Mouse (Mus musculus) liver, postnatal 0 days (tissue): ENCODE measurements around the gene Nsf. TPM values are rescaled to one million over a fixed set of nuclear protein-coding genes. Genes with fewer than 3 reads are reported as not detected.

ENCODE experiments used
- ATAC-seq: fragments of 200-750 bp; cut with Nextera tagmentation; 2 replicates; pipeline ENCODE4 v1.8.0; 2017; ENCODE audit warnings: mild to moderate bottlenecking, moderate library complexity
- DNase-seq: peaks from one replicate; pipeline ENCODE4 v3.0.0-alpha.2; 2016
- H3K27ac ChIP-seq: fragments of 300-500 bp; sonication (generic); 2 replicates; pipeline ENCODE4 v1.5.1; 2014; ENCODE audit warnings: antibody characterized with exemption, moderate library complexity, mild to moderate bottlenecking, low read depth
- H3K27me3 ChIP-seq: fragments of 300-500 bp; sonication (generic); 2 replicates; pipeline ENCODE4 v1.6.1; 2014; ENCODE audit warnings: low read length, control low read depth, mixed read lengths; ENCODE audit not compliant: insufficient read depth
- H3K36me3 ChIP-seq: fragments of 300-500 bp; sonication (generic); replicated peaks from 2 replicates; pipeline ENCODE4 v1.6.1; 2014; ENCODE audit warnings: mild to moderate bottlenecking, control low read depth, low read length, moderate library complexity, mixed read lengths; ENCODE audit not compliant: insufficient read depth
- H3K4me1 ChIP-seq: fragments of 300-500 bp; sonication (generic); 2 replicates; pipeline ENCODE4 v1.6.1; 2014; ENCODE audit warnings: antibody characterized with exemption, mild to moderate bottlenecking, control low read depth; ENCODE audit not compliant: insufficient read depth
- H3K4me2 ChIP-seq: fragments of 300-500 bp; sonication (generic); 2 replicates; pipeline ENCODE4 v1.6.1; 2014; ENCODE audit warnings: low read depth, mild to moderate bottlenecking, low read length, moderate library complexity, mixed read lengths
- H3K4me3 ChIP-seq: fragments of 300-500 bp; sonication (generic); 2 replicates; pipeline ENCODE4 v1.5.1; 2014; ENCODE audit warnings: low read depth, low read length
- H3K9ac ChIP-seq: fragments of 300-500 bp; sonication (generic); replicated peaks from 2 replicates; pipeline ENCODE4 v1.6.1; 2014; ENCODE audit warnings: mild to moderate bottlenecking, moderate library complexity
- H3K9me3 ChIP-seq: fragments of 300-500 bp; sonication (generic); 2 replicates; pipeline ENCODE4 v1.6.1; 2016; ENCODE audit warnings: mild to moderate bottlenecking, control low read depth, low read length, mixed read lengths
- CTCF ChIP-seq: sonication (generic); IDR thresholded peaks from 2 replicates; pipeline ENCODE4 v1.5.1; 2016; ENCODE audit warnings: antibody characterized with exemption, low read depth
- EP300 ChIP-seq: IDR thresholded peaks from 2 replicates; pipeline ENCODE4 v1.6.1; 2016; ENCODE audit warnings: antibody characterized with exemption, low read depth, mild to moderate bottlenecking
- WGBS: fragments of 180-500 bp; shearing (Covaris S2); extraction: QIAGEN DNeasy Blood & Tissue Kit; methylation state at CpG from one replicate; pipeline ENCODE4 v1.1.7; 2014; ENCODE audit not compliant: insufficient replicate concordance; 5-methylcytosine and 5-hydroxymethylcytosine counted together
- polyA plus RNA-seq: library from polyadenylated mRNA; unstranded; fragments of >200 nt; fragmentation: Nextera tagmentation; extraction: Ambion mirVana; gene quantifications from 2 replicates; pipeline ENCODE4 v1.2.1, GENCODE M21; 2015

The Nsf gene
- polyA plus RNA-seq, result 14.8 and 16.0 TPM in 2 replicates

DNA sequence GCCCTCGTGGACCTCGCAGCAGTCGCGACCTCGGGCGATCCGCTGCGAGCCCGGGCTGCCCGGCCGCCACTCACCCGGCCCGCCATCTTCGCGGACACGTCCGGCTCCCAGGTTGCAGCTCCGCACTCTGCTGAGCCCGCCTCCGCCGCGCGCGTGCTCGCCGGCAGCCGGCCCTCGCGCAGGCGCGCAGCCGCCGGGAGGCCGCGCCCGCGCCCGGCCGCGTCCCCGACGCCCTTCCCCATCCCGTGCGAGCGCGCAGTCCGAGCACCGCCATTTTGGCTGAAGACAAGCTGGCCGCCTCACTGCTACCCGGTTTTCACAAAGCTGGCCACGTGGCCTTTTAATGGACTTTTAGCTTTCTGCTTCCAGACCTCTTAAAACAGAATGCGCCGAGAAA lies at the start of gene Nsf:
Nsf (minus strand) TSS at position 161 of the 397 bp plus-strand sequence.
- H3K27me3 ChIP-seq, result no peaks in the 10 kb centered on the region

DNA sequence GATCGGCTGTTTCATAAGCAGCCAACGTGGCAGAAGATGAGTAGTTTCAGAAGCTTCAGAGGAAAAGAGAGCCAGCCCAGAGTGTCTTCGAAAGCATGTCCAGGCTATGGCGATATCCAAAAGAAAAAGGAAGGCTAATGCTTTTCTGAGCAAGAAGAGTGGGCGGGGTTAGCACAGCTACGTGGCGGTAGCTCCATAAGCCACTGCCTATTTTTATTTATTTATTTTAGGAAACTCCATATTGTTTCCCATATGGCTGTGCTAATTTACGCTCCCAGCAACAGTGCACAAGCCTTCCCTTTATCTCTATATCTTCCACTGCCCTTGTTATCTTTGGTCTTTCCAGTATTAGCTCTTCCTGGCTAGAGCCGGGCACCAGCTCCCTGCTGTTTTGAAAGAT lies 49.5 kb upstream of the Nsf start:
- Histone ChIP-seq H3K4me1 (no peaks in the 10 kb centered on the region), H3K4me3 (no peak overlapping the region), H3K4me2 (no peak overlapping the region), H3K9ac (no peak overlapping the region), H3K27ac (no peak overlapping the region), H3K9me3 (no peaks in the 10 kb centered on the region), H3K27me3 (no peaks in the 10 kb centered on the region), H3K36me3 (no peaks in the 10 kb centered on the region)
- DNase-seq (no peak), ATAC-seq (no peak)
- TF ChIP-seq CTCF (no peak), EP300 (no peak)
- WGBS, result 53% methylated on average over 9 of the region's 9 CpGs

More for the DNA sequence above, at the start of gene Nsf:
- peak; percentile 89 for DNase-seq
- peak; percentile 99 for ATAC-seq
- peak within 1 kb of the TSS; percentile 85 for H3K4me2 ChIP-seq
- H3K4me1 ChIP-seq, result peaks cover 12% of the 10 kb centered on the region
- no peak for TF ChIP-seq CTCF
- no peak for TF ChIP-seq EP300
- H3K9ac ChIP-seq, result peak within 1 kb of the TSS; percentile 94
- no peaks in the 10 kb centered on the region for H3K36me3 ChIP-seq
- peak within 1 kb of the TSS; percentile 92 for H3K4me3 ChIP-seq
- peak within 1 kb of the TSS; percentile 64 for H3K27ac ChIP-seq
- 0% methylated on average over 38 of the region's 53 CpGs for WGBS
- H3K9me3 ChIP-seq, result no peaks in the 10 kb centered on the region

DNA sequence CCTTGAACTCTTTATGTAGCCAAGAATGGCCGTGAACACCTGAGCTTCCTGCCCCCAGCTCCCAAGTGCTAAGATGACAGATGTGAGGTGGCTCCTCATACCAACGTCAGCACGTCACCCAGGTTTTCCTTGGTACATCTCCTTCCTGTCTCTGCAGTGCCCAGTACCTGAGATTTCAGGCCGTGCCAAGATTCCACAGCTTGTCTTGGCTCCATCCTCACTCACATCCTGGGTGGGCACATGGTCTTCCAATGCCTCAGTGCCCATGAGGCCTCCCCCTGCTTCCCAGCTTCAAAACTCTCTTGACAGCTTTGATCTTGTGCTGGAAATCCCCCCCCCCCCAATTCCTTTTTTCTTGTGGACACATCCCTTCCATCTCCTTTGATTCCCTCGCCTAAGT lies 48.3 kb upstream of the Nsf start:
- H3K4me3 ChIP-seq, result no peak overlapping the region
- no peaks in the 10 kb centered on the region for H3K36me3 ChIP-seq
- H3K4me1 ChIP-seq, result no peaks in the 10 kb centered on the region
- H3K27ac ChIP-seq, result no peak overlapping the region
- ATAC-seq (no peak), DNase-seq (no peak)
- no peak overlapping the region for H3K9ac ChIP-seq
- no peak overlapping the region for H3K4me2 ChIP-seq
- TF ChIP-seq EP300 (no peak), CTCF (no peak)
- H3K9me3 ChIP-seq, result no peaks in the 10 kb centered on the region
- WGBS, result 62% methylated on average over 5 of the region's 5 CpGs
- no peaks in the 10 kb centered on the region for H3K27me3 ChIP-seq

DNA sequence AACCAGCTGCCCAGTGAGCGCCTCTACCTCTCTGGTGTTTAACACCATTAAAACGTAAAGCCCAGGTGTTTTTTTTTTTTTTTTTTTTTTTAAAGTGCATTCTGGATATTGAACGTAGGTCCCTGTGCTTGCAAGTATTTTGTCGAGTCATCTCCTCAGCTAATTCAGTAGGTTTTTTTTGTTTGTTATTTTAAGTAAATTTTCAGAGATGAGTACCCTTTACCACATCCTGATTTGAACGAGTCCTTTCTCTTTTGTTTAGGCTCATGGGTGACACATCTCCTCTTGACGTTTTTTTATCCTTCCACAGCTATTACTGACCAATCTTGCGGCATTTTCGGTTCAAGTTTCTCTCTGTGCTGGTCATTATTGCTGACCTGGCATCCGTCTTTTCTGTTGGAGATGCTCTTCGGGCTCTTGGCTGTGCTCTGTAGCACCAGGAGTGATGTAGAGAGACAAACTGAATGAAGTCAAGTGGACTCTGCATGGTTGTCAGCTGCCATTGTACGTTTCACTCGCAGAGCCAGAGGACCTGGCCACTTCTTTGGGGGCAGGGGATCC lies 47.6 kb upstream of the Nsf start:
- Histone ChIP-seq H3K4me1 (no peaks in the 10 kb centered on the region), H3K9me3 (no peaks in the 10 kb centered on the region), H3K9ac (no peak overlapping the region), H3K4me3 (no peak overlapping the region), H3K36me3 (no peaks in the 10 kb centered on the region), H3K4me2 (peak overlapping the region; percentile 19), H3K27ac (no peak overlapping the region), H3K27me3 (no peaks in the 10 kb centered on the region)
- DNase-seq, result no peak
- WGBS, result 45% methylated on average over 12 of the region's 12 CpGs
- TF ChIP-seq CTCF, result no peak
- TF ChIP-seq EP300, result no peak
- ATAC-seq, result no peak

GRCm38 (mm10) chr11:104000667-104001394 lies 47.0 kb upstream of the Nsf start:
- TF ChIP-seq CTCF (peak; percentile 24; the same call in 1 of the 2 replicates), EP300 (no peak)
- no peaks in the 10 kb centered on the region for H3K9me3 ChIP-seq
- H3K4me3 ChIP-seq, result no peak overlapping the region
- peak overlapping the region; percentile 32; the same call in 1 of the 2 replicates for H3K4me2 ChIP-seq
- no peak overlapping the region for H3K9ac ChIP-seq
- H3K27ac ChIP-seq, result no peak overlapping the region
- no peaks in the 10 kb centered on the region for H3K36me3 ChIP-seq
- no peaks in the 10 kb centered on the region for H3K27me3 ChIP-seq
- DNase-seq (peak; percentile 46), ATAC-seq (peak; percentile 62)
- 29% methylated on average over 9 of the region's 9 CpGs for WGBS
- no peaks in the 10 kb centered on the region for H3K4me1 ChIP-seq

GRCm38 (mm10) chr11:103998737-103999136 lies 44.9 kb upstream of the Nsf start:
- Histone ChIP-seq H3K9me3 (no peaks in the 10 kb centered on the region), H3K4me3 (no peak overlapping the region), H3K9ac (no peak overlapping the region), H3K4me2 (no peak overlapping the region), H3K36me3 (no peaks in the 10 kb centered on the region), H3K27me3 (no peaks in the 10 kb centered on the region), H3K27ac (no peak overlapping the region), H3K4me1 (no peaks in the 10 kb centered on the region)
- WGBS, result 72% methylated on average over 5 of the region's 5 CpGs
- DNase-seq (no peak), ATAC-seq (no peak)
- TF ChIP-seq CTCF, result no peak
- no peak for TF ChIP-seq EP300
